Mouse (Mus musculus) lung, postnatal 0 days (tissue): ENCODE results near the gene Ctdnep1.

Source experiments
- CTCF ChIP-seq: IDR thresholded peaks from 2 replicates; pipeline ENCODE4 v1.5.1; 2016; ENCODE audit warnings: antibody characterized with exemption, mild to moderate bottlenecking
- EP300 ChIP-seq: IDR thresholded peaks from 2 replicates; pipeline ENCODE4 v1.6.1; 2016; ENCODE audit warnings: antibody characterized with exemption, mild to moderate bottlenecking, control low read depth

GRCm38 (mm10) chr11:69982225-69982624 is 1.3 kb downstream of the Ctdnep1 start, which contains the start of gene Elp5:
- TF ChIP-seq CTCF (no peak), EP300 (no peak)
